Mouse (Mus musculus) embryonic facial prominence, embryonic 11.5 days (tissue): ENCODE measurements at regions not wholly inside any gene's neighbourhood (a gene's known extent, or its start where the extent isn't known, plus 50 kb on each side); places are given as distances from the start of the nearest gene placed in this dataset.

ENCODE experiments used
- ATAC-seq: fragments of 200-750 bp; cut with Nextera tagmentation; replicated peaks from 2 replicates; pipeline ENCODE4 v1.8.0; 2017; ENCODE audit warnings: low read depth; ENCODE audit not compliant: insufficient number of reproducible peaks, low FRiP score, low TSS enrichment
- DNase-seq: peaks from one replicate; pipeline ENCODE4 v3.0.0-alpha.2; 2015; ENCODE audit warnings: low spot score
- H3K27ac ChIP-seq: fragments of 300-500 bp; sonication (generic); replicated peaks from 2 replicates; pipeline ENCODE4 v1.5.1; 2014; ENCODE audit warnings: mild to moderate bottlenecking, low read depth, low read length, control low read depth
- H3K27me3 ChIP-seq: fragments of 300-500 bp; sonication (generic); 2 replicates; pipeline ENCODE4 v1.6.1; 2014; ENCODE audit warnings: mild to moderate bottlenecking, low read length, moderate library complexity, mixed read lengths; ENCODE audit not compliant: control insufficient read depth, insufficient read depth
- H3K36me3 ChIP-seq: fragments of 300-500 bp; sonication (generic); replicated peaks from 2 replicates; pipeline ENCODE4 v1.6.1; 2014; ENCODE audit warnings: low read depth, mild to moderate bottlenecking, low read length, moderate library complexity, mixed read lengths; ENCODE audit not compliant: control insufficient read depth, insufficient read depth
- H3K4me1 ChIP-seq: fragments of 300-500 bp; sonication (generic); 2 replicates; pipeline ENCODE4 v1.6.1; 2014; ENCODE audit warnings: low read length, mixed read lengths; ENCODE audit not compliant: control insufficient read depth, insufficient read depth
- H3K4me2 ChIP-seq: fragments of 300-500 bp; sonication (generic); 2 replicates; pipeline ENCODE4 v1.6.1; 2014; ENCODE audit warnings: low read depth, mild to moderate bottlenecking, control low read depth, low read length, moderate library complexity
- H3K4me3 ChIP-seq: fragments of 300-500 bp; sonication (generic); 2 replicates; pipeline ENCODE4 v1.5.1; 2014; ENCODE audit warnings: low read depth, low read length, control low read depth
- H3K9ac ChIP-seq: fragments of 300-500 bp; sonication (generic); replicated peaks from 2 replicates; pipeline ENCODE4 v1.6.1; 2014; ENCODE audit warnings: mild to moderate bottlenecking, control low read depth, low read length
- H3K9me3 ChIP-seq: fragments of 300-500 bp; sonication (generic); replicated peaks from 2 replicates; pipeline ENCODE4 v1.6.1; 2016; ENCODE audit warnings: mild to moderate bottlenecking, low read length, inconsistent platforms, mixed read lengths; ENCODE audit not compliant: control insufficient read depth
- WGBS: fragments of 180-500 bp; shearing (Covaris S2); extraction: QIAGEN DNeasy Blood & Tissue Kit; methylation state at CpG from one replicate; pipeline ENCODE4 v1.1.7; 2014; 5-methylcytosine and 5-hydroxymethylcytosine counted together

DNA sequence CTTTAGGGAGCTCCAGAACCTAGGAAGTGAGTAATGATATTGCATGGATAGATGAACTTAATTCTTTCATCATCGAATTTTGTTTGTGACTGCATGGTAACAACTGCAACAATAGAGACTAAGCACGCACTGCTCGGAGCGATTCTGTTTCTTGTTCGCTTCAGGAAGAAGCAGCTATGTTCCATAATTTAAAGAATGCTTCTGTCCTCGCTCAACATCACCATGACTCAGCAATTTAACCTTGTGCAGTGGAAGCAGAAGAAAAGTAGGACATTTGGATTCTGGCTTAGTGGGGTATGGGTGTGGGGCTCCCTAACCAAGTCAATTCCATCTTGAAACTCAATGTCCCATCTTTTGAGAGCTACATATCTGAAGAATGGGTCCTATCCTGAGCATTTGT, 249.4 kb downstream of the Klf5 start:
- no peak overlapping the region for H3K9ac ChIP-seq
- H3K4me1 ChIP-seq, result no peaks in the 10 kb centered on the region
- ATAC-seq, result no peak
- no peak overlapping the region for H3K4me3 ChIP-seq
- no peaks in the 10 kb centered on the region for H3K27me3 ChIP-seq
- H3K36me3 ChIP-seq, result no peaks in the 10 kb centered on the region
- no peaks in the 10 kb centered on the region for H3K9me3 ChIP-seq
- H3K27ac ChIP-seq, result no peak overlapping the region
- 93% methylated on average over 6 of the region's 6 CpGs for WGBS
- DNase-seq, result no peak
- no peak overlapping the region for H3K4me2 ChIP-seq

DNA sequence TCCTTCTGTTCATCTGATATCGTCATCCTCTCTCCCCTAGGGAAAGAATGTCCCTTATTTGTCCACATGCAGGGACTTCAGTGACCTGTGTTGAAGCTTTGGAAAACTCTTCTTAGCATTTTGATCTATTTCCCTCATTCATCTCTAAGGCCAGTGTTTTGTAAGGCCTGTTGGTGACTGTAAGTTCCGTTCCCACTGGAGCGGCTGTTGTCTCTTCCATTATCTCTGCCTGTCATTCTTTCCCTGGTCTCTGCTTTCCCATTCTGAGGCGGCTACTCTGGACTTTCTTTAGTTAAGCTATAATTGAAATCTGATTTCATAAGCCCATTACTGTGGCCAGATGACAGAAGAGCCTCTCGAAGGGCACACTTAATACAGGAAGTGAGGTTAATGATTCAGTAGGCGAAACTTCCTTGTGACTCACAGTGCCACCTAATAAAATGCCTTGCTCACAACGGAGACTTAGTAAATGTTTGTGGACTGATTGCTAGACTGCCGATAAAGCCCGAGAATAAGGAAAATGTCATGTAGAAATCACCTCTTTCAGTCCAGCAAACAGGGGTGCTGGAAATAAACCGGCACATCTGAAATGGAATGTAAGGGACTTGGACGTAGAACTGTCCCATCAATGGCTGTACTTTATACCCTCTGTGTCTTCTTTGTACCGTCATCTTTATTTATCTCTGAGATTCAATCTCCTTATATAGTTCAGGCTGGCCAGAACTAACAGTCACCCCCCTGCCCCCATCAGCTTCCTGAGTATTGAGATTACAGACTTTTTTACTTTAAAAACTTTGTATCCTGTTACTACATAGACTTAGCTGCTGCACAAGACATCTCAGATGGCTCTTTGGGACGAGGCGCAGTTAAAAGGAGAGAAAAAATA, 250.1 kb downstream of the Klf5 start:
- Histone ChIP-seq H3K4me3 (no peak overlapping the region), H3K4me1 (no peaks in the 10 kb centered on the region), H3K36me3 (no peaks in the 10 kb centered on the region), H3K9ac (no peak overlapping the region), H3K27me3 (no peaks in the 10 kb centered on the region), H3K9me3 (no peaks in the 10 kb centered on the region), H3K27ac (no peak overlapping the region), H3K4me2 (no peak overlapping the region)
- WGBS, result 83% methylated on average over 14 of the region's 14 CpGs
- DNase-seq, result no peak
- no peak for ATAC-seq

DNA sequence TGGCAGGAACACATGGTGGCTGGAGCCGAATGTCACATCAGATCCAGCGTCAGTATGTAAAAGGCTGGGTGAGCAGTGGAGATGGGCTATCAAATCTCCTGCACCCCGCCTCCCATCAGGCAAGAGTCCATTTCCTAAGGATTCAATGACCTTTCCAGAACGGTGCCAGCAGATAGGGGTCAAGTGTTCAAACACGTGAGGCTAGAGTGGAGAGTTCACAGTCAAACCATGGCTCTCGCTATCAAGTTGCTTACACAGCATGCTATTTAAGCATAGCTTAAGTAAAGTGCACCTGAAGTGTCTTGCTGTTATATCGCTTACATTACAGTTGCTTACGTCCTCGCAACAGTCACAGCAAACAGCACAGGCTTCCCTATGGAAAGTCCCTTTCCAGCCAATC, 265.5 kb downstream of the Klf5 start:
- Histone ChIP-seq H3K9me3 (no peaks in the 10 kb centered on the region), H3K4me1 (no peaks in the 10 kb centered on the region), H3K4me2 (no peak overlapping the region), H3K9ac (no peak overlapping the region), H3K27ac (no peak overlapping the region), H3K36me3 (no peaks in the 10 kb centered on the region), H3K4me3 (no peak overlapping the region), H3K27me3 (no peaks in the 10 kb centered on the region)
- ATAC-seq (no peak), DNase-seq (no peak)
- WGBS, result 76% methylated on average over 9 of the region's 9 CpGs

DNA sequence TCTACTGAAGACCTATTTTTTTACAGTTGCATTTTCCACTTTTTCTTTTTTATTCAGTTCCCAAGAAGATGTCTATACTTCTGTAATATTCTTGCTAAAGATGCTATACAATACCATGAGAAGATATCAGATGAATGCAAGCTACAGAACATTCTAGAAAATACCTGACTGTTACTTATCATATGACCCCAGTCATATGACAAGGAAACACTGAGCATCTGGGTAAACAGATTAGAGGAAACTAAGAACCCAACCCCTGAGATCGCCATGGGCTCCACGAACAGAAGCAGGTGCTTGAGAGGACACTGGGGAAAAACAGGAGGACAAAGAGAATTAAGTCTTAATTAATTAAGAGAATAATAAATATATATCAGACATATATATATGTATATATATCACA, 275.7 kb downstream of the Klf5 start:
- Histone ChIP-seq H3K9ac (no peak overlapping the region), H3K4me1 (no peaks in the 10 kb centered on the region), H3K36me3 (no peaks in the 10 kb centered on the region), H3K27me3 (no peaks in the 10 kb centered on the region), H3K27ac (no peak overlapping the region), H3K4me2 (no peak overlapping the region), H3K9me3 (no peaks in the 10 kb centered on the region), H3K4me3 (no peak overlapping the region)
- ATAC-seq (no peak), DNase-seq (no peak)
- 87% methylated on average over 2 of the region's 2 CpGs for WGBS

DNA sequence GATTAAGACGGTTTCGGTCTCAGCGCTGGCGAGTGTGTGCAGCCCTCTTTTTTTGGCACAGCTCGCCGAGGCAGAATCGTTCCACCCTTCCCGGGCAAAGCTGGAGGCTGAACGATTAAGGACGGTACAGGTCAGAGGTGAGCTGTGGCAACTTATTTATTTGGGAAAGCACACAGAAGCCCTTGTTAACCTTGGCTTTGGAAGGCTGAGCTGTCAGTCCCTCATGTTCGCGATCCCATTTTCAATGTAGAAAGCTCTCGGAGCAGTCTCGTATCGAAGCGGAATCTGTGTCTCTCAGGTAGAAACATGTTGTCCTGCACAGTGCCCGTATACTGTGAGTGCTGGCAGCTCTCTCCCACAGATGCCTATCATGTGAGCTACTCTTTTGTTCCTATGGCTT, 280.2 kb downstream of the Klf5 start:
- no peaks in the 10 kb centered on the region for H3K9me3 ChIP-seq
- WGBS, result 48% methylated on average over 17 of the region's 17 CpGs
- H3K27ac ChIP-seq, result no peak overlapping the region
- H3K36me3 ChIP-seq, result no peaks in the 10 kb centered on the region
- H3K4me3 ChIP-seq, result no peak overlapping the region
- DNase-seq (peak; percentile 26), ATAC-seq (0 out of 2 replicates have a peak, but pooled peaks have one; percentile 59)
- peak overlapping the region; percentile 2; the same call in 1 of the 2 replicates for H3K4me2 ChIP-seq
- H3K9ac ChIP-seq, result no peak overlapping the region
- no peaks in the 10 kb centered on the region for H3K27me3 ChIP-seq
- no peaks in the 10 kb centered on the region for H3K4me1 ChIP-seq

DNA sequence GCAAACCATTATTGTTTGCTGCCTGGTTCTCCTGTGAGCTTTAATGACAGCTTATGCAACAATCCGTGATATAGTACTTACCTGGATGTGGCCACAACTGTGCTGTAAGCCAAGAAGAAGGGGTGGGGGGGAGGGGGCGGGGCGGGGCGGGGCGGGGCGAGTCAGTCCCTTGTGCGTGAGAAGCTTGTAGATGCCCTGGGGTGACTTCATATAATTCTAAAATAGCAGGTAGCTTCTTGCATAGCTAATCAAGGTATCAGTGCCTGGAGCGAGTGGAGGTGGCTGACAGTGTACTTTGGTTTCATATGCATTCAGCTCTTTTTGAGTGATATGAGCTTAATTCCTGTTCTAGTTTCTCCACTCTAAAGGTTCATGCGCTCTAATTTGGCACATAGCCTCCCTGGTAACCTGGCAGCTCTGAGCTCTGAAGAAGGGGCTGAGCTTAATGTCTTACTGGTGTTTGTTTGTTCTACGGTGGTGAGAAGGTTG, 280.8 kb downstream of the Klf5 start:
- no peaks in the 10 kb centered on the region for H3K27me3 ChIP-seq
- no peaks in the 10 kb centered on the region for H3K9me3 ChIP-seq
- H3K9ac ChIP-seq, result no peak overlapping the region
- H3K27ac ChIP-seq, result no peak overlapping the region
- no peaks in the 10 kb centered on the region for H3K36me3 ChIP-seq
- WGBS, result 23% methylated on average over 10 of the region's 10 CpGs
- peak; percentile 26 for DNase-seq
- ATAC-seq, result 0 out of 2 replicates have a peak, but pooled peaks have one; percentile 52
- H3K4me1 ChIP-seq, result no peaks in the 10 kb centered on the region
- H3K4me2 ChIP-seq, result no peak overlapping the region
- H3K4me3 ChIP-seq, result no peak overlapping the region

DNA sequence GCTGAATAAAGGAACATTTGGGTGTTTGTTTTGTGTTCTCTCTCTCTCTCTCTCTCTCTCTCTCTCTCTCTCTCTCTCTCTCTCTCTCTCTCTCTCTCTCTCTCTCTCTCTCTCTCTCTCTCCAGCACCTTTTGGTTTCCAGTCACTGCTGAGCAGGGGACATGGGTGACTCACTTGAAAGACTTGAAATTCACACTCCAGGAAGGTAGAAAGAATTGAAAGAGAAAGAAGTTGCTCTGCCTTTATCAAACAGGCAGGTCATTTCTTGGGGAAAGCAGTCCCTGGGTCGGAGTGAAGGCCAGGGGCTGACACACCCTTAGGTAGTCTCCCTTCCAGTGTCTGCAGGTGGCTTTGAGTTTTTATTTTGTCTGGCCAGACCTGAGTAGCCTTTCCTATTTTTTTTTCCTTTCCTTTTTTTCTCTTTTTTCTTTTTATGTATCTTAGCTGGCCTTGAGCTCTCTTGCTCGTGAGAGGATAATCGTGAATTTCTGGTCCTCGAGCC, 281.3 kb downstream of the Klf5 start:
- no peaks in the 10 kb centered on the region for H3K9me3 ChIP-seq

DNA sequence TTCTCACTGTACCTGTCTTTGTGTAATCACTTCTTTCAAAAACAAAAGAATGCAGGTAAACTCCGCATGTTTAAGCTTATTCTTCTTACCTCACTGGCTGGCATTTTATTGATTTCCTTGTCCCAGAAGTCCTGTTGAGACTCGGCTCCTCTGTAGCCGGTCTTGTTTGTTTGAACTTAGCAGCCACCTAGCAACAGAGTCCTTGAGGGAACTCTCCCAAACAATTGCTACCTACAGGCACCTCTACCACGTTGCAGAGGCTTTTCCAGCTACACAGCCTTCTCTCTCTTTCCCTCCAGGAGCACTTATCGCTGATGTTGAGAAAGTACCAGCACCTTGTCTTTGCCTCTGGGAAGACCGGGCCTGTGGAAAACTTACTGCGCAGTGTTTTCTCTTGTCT, 285.7 kb downstream of the Klf5 start:
- Histone ChIP-seq H3K4me2 (no peak overlapping the region), H3K36me3 (no peaks in the 10 kb centered on the region), H3K4me1 (no peaks in the 10 kb centered on the region), H3K9ac (no peak overlapping the region), H3K9me3 (no peaks in the 10 kb centered on the region), H3K4me3 (no peak overlapping the region), H3K27ac (no peak overlapping the region), H3K27me3 (no peaks in the 10 kb centered on the region)
- ATAC-seq (no peak), DNase-seq (no peak)
- 63% methylated on average over 7 of the region's 7 CpGs for WGBS

More for the DNA sequence above, 281.3 kb downstream of the Klf5 start:
- ATAC-seq (no peak), DNase-seq (no peak)
- no peak overlapping the region for H3K9ac ChIP-seq
- WGBS, result 76% methylated on average over 4 of the region's 4 CpGs
- H3K36me3 ChIP-seq, result no peaks in the 10 kb centered on the region
- H3K27ac ChIP-seq, result no peak overlapping the region
- H3K4me1 ChIP-seq, result no peaks in the 10 kb centered on the region
- no peaks in the 10 kb centered on the region for H3K27me3 ChIP-seq
- no peak overlapping the region for H3K4me3 ChIP-seq
- no peak overlapping the region for H3K4me2 ChIP-seq
